Mouse (Mus musculus) brain, embryonic 14.5 days (tissue): ENCODE data around the gene Plekha7.

Experiments used
- CTCF ChIP-seq: fragments of 200-500 bp; IDR thresholded peaks from 2 replicates; pipeline ENCODE4 v1.5.1; 2012; ENCODE audit warnings: inconsistent platforms, mild to moderate bottlenecking, moderate library complexity, borderline replicate concordance; ENCODE audit not compliant: insufficient read depth, insufficient read length; ENCODE audit errors: extremely low read depth
- POLR2A ChIP-seq: fragments of 200-500 bp; IDR thresholded peaks from 2 replicates; pipeline ENCODE4 v1.6.1; 2012; ENCODE audit warnings: mild to moderate bottlenecking, inconsistent platforms, borderline replicate concordance; ENCODE audit not compliant: poor library complexity, insufficient read depth, insufficient read length, severe bottlenecking; ENCODE audit errors: extremely low read depth

DNA sequence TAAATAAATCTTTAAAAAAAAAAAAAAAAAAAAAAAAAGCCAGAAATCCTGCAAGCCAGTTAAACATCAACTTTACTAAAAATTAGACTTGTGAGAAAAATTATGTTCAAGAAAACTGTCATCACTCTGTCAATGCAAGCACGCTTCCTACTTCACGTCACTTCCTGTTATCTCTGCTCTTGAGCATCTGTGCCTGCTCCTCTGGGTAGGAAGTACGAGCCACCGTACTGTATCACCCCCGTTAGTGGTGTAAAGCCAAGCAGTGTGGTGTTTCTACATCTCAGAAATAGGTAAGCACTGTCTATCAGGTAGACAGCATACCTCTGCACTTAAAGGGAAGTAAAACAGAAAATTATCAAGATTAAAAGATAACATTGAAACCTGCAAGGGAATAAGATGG is 19.7 kb upstream of the Plekha7 start:
- TF ChIP-seq CTCF (no peak), POLR2A (no peak)
